Mouse (Mus musculus) embryonic facial prominence, embryonic 11.5 days (tissue): Measurements from ENCODE around the gene B230118H07Rik. TPM values are rescaled to one million over a fixed set of nuclear protein-coding genes. Genes with fewer than 3 reads are reported as not detected.

ENCODE experiments used
- ATAC-seq: fragments of 200-750 bp; cut with Nextera tagmentation; replicated peaks from 2 replicates; pipeline ENCODE4 v1.8.0; 2017; ENCODE audit warnings: low read depth; ENCODE audit not compliant: insufficient number of reproducible peaks, low FRiP score, low TSS enrichment
- DNase-seq: peaks from one replicate; pipeline ENCODE4 v3.0.0-alpha.2; 2015; ENCODE audit warnings: low spot score
- H3K27ac ChIP-seq: fragments of 300-500 bp; sonication (generic); replicated peaks from 2 replicates; pipeline ENCODE4 v1.5.1; 2014; ENCODE audit warnings: mild to moderate bottlenecking, low read depth, low read length, control low read depth
- H3K27me3 ChIP-seq: fragments of 300-500 bp; sonication (generic); 2 replicates; pipeline ENCODE4 v1.6.1; 2014; ENCODE audit warnings: mild to moderate bottlenecking, low read length, moderate library complexity, mixed read lengths; ENCODE audit not compliant: control insufficient read depth, insufficient read depth
- H3K36me3 ChIP-seq: fragments of 300-500 bp; sonication (generic); replicated peaks from 2 replicates; pipeline ENCODE4 v1.6.1; 2014; ENCODE audit warnings: low read depth, mild to moderate bottlenecking, low read length, moderate library complexity, mixed read lengths; ENCODE audit not compliant: control insufficient read depth, insufficient read depth
- H3K4me1 ChIP-seq: fragments of 300-500 bp; sonication (generic); 2 replicates; pipeline ENCODE4 v1.6.1; 2014; ENCODE audit warnings: low read length, mixed read lengths; ENCODE audit not compliant: control insufficient read depth, insufficient read depth
- H3K4me2 ChIP-seq: fragments of 300-500 bp; sonication (generic); 2 replicates; pipeline ENCODE4 v1.6.1; 2014; ENCODE audit warnings: low read depth, mild to moderate bottlenecking, control low read depth, low read length, moderate library complexity
- H3K4me3 ChIP-seq: fragments of 300-500 bp; sonication (generic); 2 replicates; pipeline ENCODE4 v1.5.1; 2014; ENCODE audit warnings: low read depth, low read length, control low read depth
- H3K9ac ChIP-seq: fragments of 300-500 bp; sonication (generic); replicated peaks from 2 replicates; pipeline ENCODE4 v1.6.1; 2014; ENCODE audit warnings: mild to moderate bottlenecking, control low read depth, low read length
- H3K9me3 ChIP-seq: fragments of 300-500 bp; sonication (generic); replicated peaks from 2 replicates; pipeline ENCODE4 v1.6.1; 2016; ENCODE audit warnings: mild to moderate bottlenecking, low read length, inconsistent platforms, mixed read lengths; ENCODE audit not compliant: control insufficient read depth
- WGBS: fragments of 180-500 bp; shearing (Covaris S2); extraction: QIAGEN DNeasy Blood & Tissue Kit; methylation state at CpG from one replicate; pipeline ENCODE4 v1.1.7; 2014; 5-methylcytosine and 5-hydroxymethylcytosine counted together
- polyA plus RNA-seq: library from polyadenylated mRNA; unstranded; fragments of >200 nt; fragmentation: Nextera tagmentation; extraction: Ambion mirVana; gene quantifications from 2 replicates; pipeline ENCODE4 v1.2.1, GENCODE M21; 2014

B230118H07Rik gene
- 63.7 and 66.3 TPM in 2 replicates for polyA plus RNA-seq

DNA sequence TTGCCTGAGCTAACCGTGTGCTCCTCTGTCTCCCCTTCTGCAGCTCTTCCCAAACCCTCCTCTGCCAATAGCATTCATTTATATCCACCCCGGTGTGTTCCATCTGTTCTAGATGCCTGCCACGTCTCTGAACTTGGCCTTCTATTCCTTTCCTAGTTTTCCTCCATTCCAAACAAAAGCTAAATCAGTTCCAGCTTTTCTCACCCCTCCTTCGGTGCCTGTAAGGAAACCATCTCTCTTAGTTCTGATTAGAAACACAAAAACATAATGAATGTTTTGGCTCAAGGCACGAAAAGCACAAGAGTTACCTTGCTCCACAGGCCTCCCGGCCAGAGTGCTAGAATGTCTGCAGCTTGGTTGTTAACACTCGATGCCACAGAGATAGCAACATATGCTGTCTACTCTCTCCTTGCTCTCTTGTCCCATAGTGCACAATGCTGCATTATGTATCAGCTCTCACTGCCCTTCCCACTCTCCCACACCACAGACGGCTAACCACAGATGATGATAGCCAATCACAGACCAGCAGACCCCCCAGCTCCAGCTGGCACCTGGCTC lies at the start of gene B230118H07Rik, which contains the start of gene Rag1:
TSS of gene B230118H07Rik (minus strand) at position 419 of the 558 bp plus-strand sequence.
TSS of gene Rag1 (minus strand) at position 388 of the 558 bp plus-strand sequence.
- no peaks in the 10 kb centered on the region for H3K36me3 ChIP-seq
- ATAC-seq (peak; percentile 62; the same call in 1 of the 2 replicates), DNase-seq (peak; percentile 45)
- no peaks in the 10 kb centered on the region for H3K27me3 ChIP-seq
- H3K4me1 ChIP-seq: no peaks in the 10 kb centered on the region
- H3K9ac ChIP-seq: no peak within 1 kb of the TSS
- 33% methylated on average over 8 of the region's 8 CpGs for WGBS
- no peaks in the 10 kb centered on the region for H3K9me3 ChIP-seq
- H3K4me3 ChIP-seq: no peak within 1 kb of the TSS
- H3K27ac ChIP-seq: no peak within 1 kb of the TSS
- no peak within 1 kb of the TSS for H3K4me2 ChIP-seq

DNA sequence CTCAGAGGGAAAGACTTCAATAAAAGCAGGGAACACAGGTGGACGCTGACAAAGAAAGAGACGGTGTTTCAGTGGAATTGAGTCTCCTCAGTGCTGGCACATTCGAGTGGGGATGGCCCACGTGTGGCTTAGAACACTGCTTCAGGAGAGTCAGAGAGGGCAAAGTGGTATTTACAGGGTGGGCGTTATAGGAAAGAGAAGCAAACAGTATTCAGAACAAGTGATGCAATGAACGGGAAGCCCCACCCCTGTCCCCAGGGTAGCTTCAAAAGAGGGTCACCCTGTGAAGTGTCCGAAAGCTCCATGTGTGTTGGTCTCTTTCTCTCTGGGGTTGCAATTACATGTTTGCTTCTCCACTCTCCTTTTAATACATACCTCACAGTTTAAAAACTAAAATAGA lies 46.3 kb upstream of the B230118H07Rik start:
- no peak overlapping the region for H3K27ac ChIP-seq
- H3K27me3 ChIP-seq: no peaks in the 10 kb centered on the region
- DNase-seq (no peak), ATAC-seq (no peak)
- no peaks in the 10 kb centered on the region for H3K9me3 ChIP-seq
- no peaks in the 10 kb centered on the region for H3K4me1 ChIP-seq
- no peak overlapping the region for H3K9ac ChIP-seq
- WGBS: 79% methylated on average over 7 of the region's 7 CpGs
- no peak overlapping the region for H3K4me2 ChIP-seq
- H3K4me3 ChIP-seq: no peak overlapping the region
- H3K36me3 ChIP-seq: no peaks in the 10 kb centered on the region; the same call in 1 of the 2 replicates

DNA sequence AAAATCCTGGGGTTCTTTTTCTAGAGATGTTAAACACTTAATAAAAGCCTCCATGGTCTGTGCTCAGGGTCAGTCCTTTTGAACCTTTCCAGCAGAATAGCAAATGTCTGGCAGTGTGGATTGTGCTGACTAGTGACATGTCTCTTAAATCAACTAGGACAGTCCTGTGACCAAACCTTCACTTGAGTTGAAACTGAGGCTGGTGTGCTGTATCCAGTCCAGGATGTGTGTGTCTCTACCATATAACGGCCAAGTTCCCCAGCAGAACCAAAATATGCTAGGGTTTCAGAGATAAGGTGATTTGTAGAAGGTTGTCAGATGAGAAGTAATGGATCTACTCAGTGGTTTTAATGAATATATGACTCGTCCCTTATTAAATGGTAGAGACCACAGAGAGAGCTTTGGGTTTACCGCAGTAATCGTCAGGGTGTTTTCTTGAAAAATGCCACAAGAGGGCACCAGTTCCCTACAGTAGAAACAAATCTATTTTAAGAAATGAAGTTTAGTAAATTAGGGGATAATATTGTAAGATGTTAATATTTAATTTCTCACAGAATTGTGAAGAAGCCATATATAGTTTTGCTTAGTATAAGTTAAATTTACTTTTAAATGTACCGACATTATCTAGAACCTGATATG lies 44.4 kb upstream of the B230118H07Rik start:
- 73% methylated on average over 5 of the region's 5 CpGs for WGBS
- peak; percentile 56 for DNase-seq
- H3K36me3 ChIP-seq: no peaks in the 10 kb centered on the region; the same call in 1 of the 2 replicates

DNA sequence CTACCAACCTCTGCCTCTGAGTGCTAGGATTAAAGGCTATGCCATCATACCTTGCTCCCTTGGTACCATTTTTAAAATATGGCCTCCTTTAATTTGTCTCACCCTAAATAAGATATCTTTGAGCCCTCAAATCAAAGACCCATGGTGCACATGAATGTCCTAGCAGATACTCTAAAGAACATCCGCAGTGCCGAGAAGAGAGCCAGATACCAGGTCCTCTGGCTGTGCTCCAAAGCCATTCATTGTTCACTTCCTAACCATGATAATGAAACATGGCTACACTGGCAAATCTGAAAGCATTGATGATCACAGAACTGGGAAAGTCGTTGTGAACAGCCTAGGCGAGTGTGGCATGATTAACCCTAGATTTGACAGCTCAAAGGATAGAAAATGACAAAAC lies 43.7 kb upstream of the B230118H07Rik start:
- no peaks in the 10 kb centered on the region for H3K27me3 ChIP-seq
- H3K36me3 ChIP-seq: no peaks in the 10 kb centered on the region; the same call in 1 of the 2 replicates
- H3K4me3 ChIP-seq: no peak overlapping the region
- no peaks in the 10 kb centered on the region for H3K9me3 ChIP-seq
- no peaks in the 10 kb centered on the region for H3K4me1 ChIP-seq
- no peak for ATAC-seq
- H3K27ac ChIP-seq: no peak overlapping the region
- H3K9ac ChIP-seq: no peak overlapping the region
- H3K4me2 ChIP-seq: no peak overlapping the region
- WGBS: 81% methylated on average over 4 of the region's 4 CpGs
- no peak for DNase-seq

More for the DNA sequence above, 44.4 kb upstream of the B230118H07Rik start:
- Histone ChIP-seq H3K27ac (no peak overlapping the region), H3K27me3 (no peaks in the 10 kb centered on the region), H3K4me2 (no peak overlapping the region), H3K4me3 (no peak overlapping the region), H3K9ac (no peak overlapping the region), H3K9me3 (no peaks in the 10 kb centered on the region), H3K4me1 (no peaks in the 10 kb centered on the region)
- ATAC-seq: no peak

DNA sequence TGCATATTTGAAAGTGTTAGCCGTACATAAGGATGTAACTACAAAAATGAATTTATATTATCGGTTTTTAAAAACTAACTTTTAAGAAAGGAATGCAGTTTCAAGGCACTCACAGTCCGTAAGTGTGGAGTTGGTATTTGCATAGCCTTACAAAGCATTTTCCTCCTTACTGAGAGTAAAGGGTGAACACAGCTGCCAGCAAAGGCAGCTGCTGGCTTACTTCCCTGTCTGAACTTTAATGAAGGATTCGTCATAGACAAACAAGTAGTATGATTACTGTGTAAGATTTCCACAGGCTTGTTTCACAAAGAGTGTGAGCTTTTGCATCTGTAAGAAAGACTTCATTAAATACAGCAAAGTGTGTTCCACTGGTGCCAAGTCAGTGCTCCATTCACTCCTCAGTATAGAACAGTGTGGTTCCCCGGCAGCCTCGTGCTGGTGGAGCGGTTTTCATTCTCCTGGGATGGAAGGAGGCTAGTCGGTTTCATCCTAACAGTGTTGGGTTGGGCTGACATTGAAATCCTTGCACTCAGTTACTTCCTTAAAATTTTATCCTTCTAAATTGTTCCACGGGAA lies 41.0 kb upstream of the B230118H07Rik start:
- Histone ChIP-seq H3K27ac (no peak overlapping the region), H3K9ac (no peak overlapping the region), H3K36me3 (no peaks in the 10 kb centered on the region; the same call in 1 of the 2 replicates), H3K4me1 (no peaks in the 10 kb centered on the region), H3K27me3 (no peaks in the 10 kb centered on the region), H3K4me3 (no peak overlapping the region), H3K9me3 (no peaks in the 10 kb centered on the region), H3K4me2 (no peak overlapping the region)
- WGBS: 91% methylated on average over 9 of the region's 9 CpGs
- no peak for ATAC-seq
- no peak for DNase-seq

DNA sequence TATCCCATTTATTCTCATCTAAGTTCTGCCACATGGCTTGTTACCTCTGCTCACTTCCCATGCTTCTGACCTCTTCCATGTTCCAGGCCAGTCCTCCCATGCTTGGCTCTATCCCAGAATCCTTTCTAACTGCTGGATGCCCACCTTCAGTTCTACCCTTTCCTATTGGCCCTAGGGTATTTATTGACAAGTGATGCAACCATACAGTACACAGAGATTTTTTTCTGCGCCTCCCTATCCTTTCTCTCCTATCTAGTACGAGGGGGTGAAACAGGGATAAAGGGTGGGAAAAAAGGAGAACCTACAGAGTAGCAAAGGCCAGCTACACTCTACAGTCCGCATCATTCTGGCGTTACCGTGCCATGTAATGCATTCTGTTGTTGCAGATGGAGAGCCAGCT lies 38.7 kb upstream of the B230118H07Rik start:
- H3K4me1 ChIP-seq: no peaks in the 10 kb centered on the region
- H3K9me3 ChIP-seq: no peaks in the 10 kb centered on the region
- H3K4me3 ChIP-seq: no peak overlapping the region
- WGBS: 94% methylated on average over 5 of the region's 5 CpGs
- no peaks in the 10 kb centered on the region for H3K27me3 ChIP-seq
- ATAC-seq (no peak), DNase-seq (no peak)
- no peak overlapping the region for H3K27ac ChIP-seq
- no peak overlapping the region for H3K9ac ChIP-seq
- no peak overlapping the region for H3K4me2 ChIP-seq
- H3K36me3 ChIP-seq: no peaks in the 10 kb centered on the region; the same call in 1 of the 2 replicates

DNA sequence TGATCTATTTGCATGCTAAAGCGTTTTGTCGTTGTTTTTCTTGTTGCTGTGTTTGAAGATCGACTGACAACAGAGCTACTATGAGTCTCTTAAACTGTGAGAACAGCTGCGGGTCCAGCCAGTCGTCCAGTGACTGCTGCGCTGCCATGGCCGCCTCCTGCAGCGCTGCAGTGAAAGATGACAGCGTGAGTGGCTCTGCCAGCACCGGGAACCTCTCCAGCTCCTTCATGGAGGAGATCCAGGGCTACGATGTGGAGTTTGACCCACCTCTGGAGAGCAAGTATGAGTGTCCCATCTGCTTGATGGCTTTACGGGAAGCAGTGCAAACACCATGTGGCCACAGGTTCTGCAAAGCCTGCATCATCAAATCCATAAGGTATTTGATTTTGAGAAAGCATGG lies 35.1 kb upstream of the B230118H07Rik start:
- Histone ChIP-seq H3K9ac (no peak overlapping the region), H3K36me3 (no peaks in the 10 kb centered on the region; the same call in 1 of the 2 replicates), H3K4me2 (no peak overlapping the region), H3K9me3 (no peaks in the 10 kb centered on the region), H3K27me3 (no peaks in the 10 kb centered on the region), H3K4me1 (no peaks in the 10 kb centered on the region), H3K4me3 (no peak overlapping the region), H3K27ac (no peak overlapping the region)
- DNase-seq: no peak
- ATAC-seq: no peak
- WGBS: 92% methylated on average over 12 of the region's 12 CpGs
